Mouse (Mus musculus) lung, postnatal 0 days (tissue): ENCODE data around the gene Gm20388. TPM values are rescaled to one million over a fixed set of nuclear protein-coding genes. Genes with fewer than 3 reads are reported as not detected.
"Not testable (repeated sequence)": the region's sequence is repeated elsewhere in the genome, so short reads cannot be mapped to it uniquely, and the experiment has no call there.

ENCODE experiments used
- ATAC-seq: fragments of 200-750 bp; cut with Nextera tagmentation; 2 replicates; pipeline ENCODE4 v1.8.0; 2017; ENCODE audit warnings: moderate library complexity
- DNase-seq: peaks from one replicate; pipeline ENCODE4 v3.0.0-alpha.2; 2016; ENCODE audit warnings: low spot score
- H3K27ac ChIP-seq: fragments of 300-500 bp; sonication (generic); 2 replicates; pipeline ENCODE4 v1.5.1; 2014; ENCODE audit warnings: antibody characterized with exemption, mild to moderate bottlenecking, low read length, mixed read lengths
- H3K27me3 ChIP-seq: fragments of 300-500 bp; sonication (generic); replicated peaks from 2 replicates; pipeline ENCODE4 v1.6.1; 2014; ENCODE audit warnings: low read length, mixed read lengths; ENCODE audit not compliant: insufficient read depth
- H3K36me3 ChIP-seq: fragments of 300-500 bp; sonication (generic); 2 replicates; pipeline ENCODE4 v1.6.1; 2014; ENCODE audit warnings: low read length, mixed read lengths; ENCODE audit not compliant: insufficient read depth
- H3K4me1 ChIP-seq: fragments of 300-500 bp; sonication (generic); 2 replicates; pipeline ENCODE4 v1.6.1; 2014; ENCODE audit warnings: antibody characterized with exemption, low read depth, low read length, mixed read lengths; ENCODE audit not compliant: insufficient read depth
- H3K4me2 ChIP-seq: fragments of 300-500 bp; sonication (generic); replicated peaks from 2 replicates; pipeline ENCODE4 v1.6.1; 2014; ENCODE audit warnings: low read depth, mild to moderate bottlenecking, low read length, moderate library complexity, mixed read lengths
- H3K4me3 ChIP-seq: fragments of 300-500 bp; sonication (generic); 2 replicates; pipeline ENCODE4 v1.5.1; 2014; ENCODE audit warnings: low read depth, low read length
- H3K9ac ChIP-seq: fragments of 300-500 bp; sonication (generic); replicated peaks from 2 replicates; pipeline ENCODE4 v1.6.1; 2014; ENCODE audit warnings: low read depth, mild to moderate bottlenecking
- H3K9me3 ChIP-seq: fragments of 300-500 bp; sonication (generic); 2 replicates; pipeline ENCODE4 v1.6.1; 2016; ENCODE audit warnings: low read length, mixed read lengths
- CTCF ChIP-seq: IDR thresholded peaks from 2 replicates; pipeline ENCODE4 v1.5.1; 2016; ENCODE audit warnings: antibody characterized with exemption, mild to moderate bottlenecking
- EP300 ChIP-seq: IDR thresholded peaks from 2 replicates; pipeline ENCODE4 v1.6.1; 2016; ENCODE audit warnings: antibody characterized with exemption, mild to moderate bottlenecking, control low read depth
- WGBS: fragments of 180-500 bp; shearing (Covaris S2); extraction: QIAGEN DNeasy Blood & Tissue Kit; methylation state at CpG from one replicate; pipeline ENCODE4 v1.1.7; 2014; 5-methylcytosine and 5-hydroxymethylcytosine counted together
- polyA plus RNA-seq: library from polyadenylated mRNA; unstranded; fragments of >200 nt; fragmentation: Nextera tagmentation; extraction: Ambion mirVana; gene quantifications from 2 replicates; pipeline ENCODE4 v1.2.1, GENCODE M21; 2015

Gm20388 gene
- polyA plus RNA-seq, 1 experiment from 2014 or later, result not detected

GRCm38 (mm10) chr8:123446799-123447198, 3536.2 kb downstream of the Gm20388 start:
- H3K4me1 ChIP-seq, result no peaks in the 10 kb centered on the region
- no peak overlapping the region for H3K27ac ChIP-seq
- H3K9me3 ChIP-seq, result no peaks in the 10 kb centered on the region
- no peak overlapping the region for H3K9ac ChIP-seq
- no peaks in the 10 kb centered on the region for H3K36me3 ChIP-seq
- H3K4me3 ChIP-seq, result no peak overlapping the region
- no peaks in the 10 kb centered on the region for H3K27me3 ChIP-seq
- DNase-seq (no peak), ATAC-seq (no peak)
- no peak overlapping the region for H3K4me2 ChIP-seq
- 63% methylated on average over 6 of the region's 6 CpGs for WGBS
- TF ChIP-seq CTCF, result no peak
- TF ChIP-seq EP300, result no peak

GRCm38 (mm10) chr8:123450783-123451182, 3540.1 kb downstream of the Gm20388 start:
- no peaks in the 10 kb centered on the region for H3K9me3 ChIP-seq
- no peak for TF ChIP-seq CTCF
- H3K4me2 ChIP-seq, result no peak overlapping the region
- peaks cover 11% of the 10 kb centered on the region; the same call in 1 of the 2 replicates for H3K36me3 ChIP-seq
- whole genome bisulfite sequencing, result 79% methylated on average over 5 of the region's 5 CpGs
- H3K4me1 ChIP-seq, result no peaks in the 10 kb centered on the region
- no peak for ATAC-seq
- H3K9ac ChIP-seq, result no peak overlapping the region
- H3K27me3 ChIP-seq, result no peaks in the 10 kb centered on the region
- no peak for DNase-seq
- H3K27ac ChIP-seq, result no peak overlapping the region
- H3K4me3 ChIP-seq, result no peak overlapping the region

GRCm38 (mm10) chr8:123451747-123452146, 3541.1 kb downstream of the Gm20388 start:
- not testable (repeated sequence) for DNase-seq, H3K4me3 ChIP-seq, H3K9ac ChIP-seq, H3K4me2 ChIP-seq, H3K27me3 ChIP-seq, H3K4me1 ChIP-seq, H3K9me3 ChIP-seq, ATAC-seq, H3K27ac ChIP-seq
- H3K36me3 ChIP-seq, result peaks cover 11% of the 10 kb centered on the region; the same call in 1 of the 2 replicates
- WGBS, result 92% methylated on average over 12 of the region's 12 CpGs

- Histone ChIP-seq H3K27ac (no peak overlapping the region), H3K27me3 (no peaks in the 10 kb centered on the region), H3K9ac (no peak overlapping the region), H3K4me1 (no peaks in the 10 kb centered on the region), H3K9me3 (no peaks in the 10 kb centered on the region), H3K36me3 (peaks cover 11% of the 10 kb centered on the region; the same call in 1 of the 2 replicates), H3K4me2 (no peak overlapping the region), H3K4me3 (no peak overlapping the region)
- DNase-seq (no peak), ATAC-seq (no peak)
- 63% methylated on average over 4 of the region's 4 CpGs for WGBS
- TF ChIP-seq CTCF (no peak), EP300 (no peak)
Observed at GRCm38 (mm10) chr8:123452149-123452548, 3541.5 kb downstream of the Gm20388 start.

- Histone ChIP-seq H3K9me3 (no peaks in the 10 kb centered on the region), H3K4me1 (no peaks in the 10 kb centered on the region), H3K4me2 (no peak overlapping the region), H3K4me3 (no peak overlapping the region), H3K9ac (no peak overlapping the region), H3K36me3 (peaks cover 11% of the 10 kb centered on the region; the same call in 1 of the 2 replicates), H3K27ac (no peak overlapping the region), H3K27me3 (no peaks in the 10 kb centered on the region)
- DNase-seq (no peak), ATAC-seq (no peak)
- TF ChIP-seq EP300 (no peak), CTCF (no peak)
- WGBS, result 70% methylated on average over 7 of the region's 7 CpGs
Observed at GRCm38 (mm10) chr8:123453291-123453690, 3542.7 kb downstream of the Gm20388 start.

- no peaks in the 10 kb centered on the region for H3K9me3 ChIP-seq
- no peak overlapping the region for H3K4me3 ChIP-seq
- ATAC-seq (no peak), DNase-seq (no peak)
- H3K27me3 ChIP-seq, result no peaks in the 10 kb centered on the region
- peaks cover 11% of the 10 kb centered on the region; the same call in 1 of the 2 replicates for H3K36me3 ChIP-seq
- 83% methylated on average over 5 of the region's 5 CpGs for WGBS
- no peaks in the 10 kb centered on the region for H3K4me1 ChIP-seq
- no peak overlapping the region for H3K27ac ChIP-seq
- TF ChIP-seq CTCF (no peak), EP300 (no peak)
- no peak overlapping the region for H3K9ac ChIP-seq
- H3K4me2 ChIP-seq, result no peak overlapping the region
Observed at GRCm38 (mm10) chr8:123453951-123454350, 3543.3 kb downstream of the Gm20388 start.

- Histone ChIP-seq H3K9me3 (no peaks in the 10 kb centered on the region), H3K9ac (no peak overlapping the region), H3K27me3 (no peaks in the 10 kb centered on the region), H3K4me2 (no peak overlapping the region), H3K4me3 (no peak overlapping the region), H3K4me1 (no peaks in the 10 kb centered on the region), H3K36me3 (peaks cover 11% of the 10 kb centered on the region; the same call in 1 of the 2 replicates), H3K27ac (no peak overlapping the region)
- ATAC-seq (no peak), DNase-seq (no peak)
- TF ChIP-seq CTCF (no peak), EP300 (no peak)
- WGBS, result 94% methylated on average over 6 of the region's 6 CpGs
Observed at GRCm38 (mm10) chr8:123454559-123454958, 3543.9 kb downstream of the Gm20388 start.
